Comparison of ENCODE assay signal across 26 mouse cellular contexts in genomic region chr9:94094800-94095199, GRCm38 (mm10).
DNase-seq lines count a peak whose midpoint lies in the region; ATAC-seq lines count a peak whose summit lies in the region.
"Had no signal": no experiment of that assay in that cellular context is flagged by ENCODE, and none has a peak within 500 bp of the region (broad histone marks: within the 10 kb centered on the region; RNA-seq: fewer than 3 reads in every experiment).

No protein-coding gene starts in this region.

- no peak for ATAC-seq in hindbrain, embryonic 12.5 days (ENCODE audit: low FRiP score)
- peak; percentile 75; the same call in 1 of the 2 replicates for ATAC-seq in midbrain, embryonic 12.5 days (ENCODE audit: low FRiP score, low read depth)
- ATAC-seq: activated CD4-positive, CD25-positive, alpha-beta regulatory T cell, adult 4 months; forebrain, embryonic 13.5 days; forebrain, embryonic 16.5 days; hindbrain, postnatal 0 days; inflammation-experienced regulatory T-cells, adult 6 months; intestine, embryonic 16.5 days had no signal

- peaks cover 24% of the 10 kb centered on the region for H3K4me1 ChIP-seq in hindbrain, embryonic 10.5 days (replicated peaks)
- H3K4me1 ChIP-seq in hindbrain, embryonic 12.5 days, result 0 out of 2 replicates have a peak, but pooled peaks cover 2% of the 10 kb centered on the region
- H3K4me1 ChIP-seq in midbrain, embryonic 12.5 days, result peaks cover 6% of the 10 kb centered on the region; the same call in 1 of the 2 replicates
- H3K4me1 ChIP-seq in midbrain, embryonic 10.5 days, result peaks cover 20% of the 10 kb centered on the region
- H3K4me1 ChIP-seq: heart, embryonic 12.5 days; heart, embryonic 15.5 days; hindbrain, embryonic 13.5 days had no signal

- H3K27ac ChIP-seq in hindbrain, embryonic 10.5 days, result 0 out of 2 replicates have a peak overlapping the region, but pooled peaks have one; percentile 13
- no peak overlapping the region for H3K27ac ChIP-seq in hindbrain, embryonic 12.5 days
- no peak overlapping the region for H3K27ac ChIP-seq in midbrain, embryonic 12.5 days (replicated peaks)
- no peak overlapping the region; the same call in 1 of the 2 replicates for H3K27ac ChIP-seq in midbrain, embryonic 10.5 days (replicated peaks)
- H3K27ac ChIP-seq: forebrain, embryonic 10.5 days; forebrain, embryonic 13.5 days; heart, embryonic 15.5 days; hindbrain, embryonic 13.5 days; hindbrain, postnatal 0 days had no signal

- DNase-seq in embryo, embryonic 10 days (ENCODE audit: low spot score), result peak; percentile 14
- DNase-seq in embryo, embryonic 9.5 days (ENCODE audit: extremely low spot score), result no peak
- DNase-seq in hindbrain, embryonic 10.5 days (ENCODE audit: low spot score), result no peak
- no peak for DNase-seq in midbrain, embryonic 10.5 days (ENCODE audit: low spot score)
- DNase-seq in cerebellum, postnatal 36 days, result no peak
- DNase-seq: adrenal gland, adult 8-10 months; adrenal gland, postnatal 25 days; cerebellum, adult 11-12 months; cerebellum, adult 8-10 months; cerebellum, postnatal 10 days; gastrocnemius, postnatal 10 days; gastrocnemius, postnatal 36 days; heart, postnatal 10 days; heart, postnatal 36 days had no signal

- no peak overlapping the region for H3K4me2 ChIP-seq in hindbrain, embryonic 12.5 days (replicated peaks)
- no peak overlapping the region for H3K4me2 ChIP-seq in midbrain, embryonic 12.5 days (replicated peaks)
- H3K4me2 ChIP-seq: forebrain, embryonic 13.5 days; heart, embryonic 12.5 days; heart, embryonic 15.5 days; hindbrain, embryonic 13.5 days had no signal

- no peaks in the 10 kb centered on the region for H3K36me3 ChIP-seq in hindbrain, embryonic 10.5 days
- no peaks in the 10 kb centered on the region for H3K36me3 ChIP-seq in hindbrain, embryonic 12.5 days
- H3K36me3 ChIP-seq in midbrain, embryonic 12.5 days, result no peaks in the 10 kb centered on the region
- H3K36me3 ChIP-seq in midbrain, embryonic 10.5 days, result no peaks in the 10 kb centered on the region
- H3K36me3 ChIP-seq: forebrain, embryonic 10.5 days; heart, embryonic 12.5 days; heart, embryonic 15.5 days; hindbrain, embryonic 13.5 days had no signal

- WGBS in hindbrain, embryonic 10.5 days, result 31% methylated on average over 2 of the region's 2 CpGs
- 29% methylated on average over 2 of the region's 2 CpGs for WGBS in hindbrain, embryonic 12.5 days
- 25% methylated on average over 2 of the region's 2 CpGs for WGBS in midbrain, embryonic 12.5 days
- 40% methylated on average over 2 of the region's 2 CpGs for WGBS in midbrain, embryonic 10.5 days

- no peaks in the 10 kb centered on the region for H3K27me3 ChIP-seq in hindbrain, embryonic 10.5 days (ENCODE audit: insufficient read depth, poor library complexity, severe bottlenecking)
- H3K27me3 ChIP-seq in hindbrain, embryonic 12.5 days, result no peaks in the 10 kb centered on the region
- H3K27me3 ChIP-seq in midbrain, embryonic 12.5 days, result no peaks in the 10 kb centered on the region
- H3K27me3 ChIP-seq in midbrain, embryonic 10.5 days (ENCODE audit: low read depth, poor library complexity, severe bottlenecking), result no peaks in the 10 kb centered on the region
- H3K27me3 ChIP-seq: forebrain, embryonic 13.5 days; heart, embryonic 12.5 days; heart, embryonic 15.5 days; hindbrain, embryonic 13.5 days had no signal

- H3K9ac ChIP-seq in hindbrain, embryonic 12.5 days, result no peak overlapping the region
- H3K9ac ChIP-seq in midbrain, embryonic 12.5 days (replicated peaks), result no peak overlapping the region
- H3K9ac ChIP-seq: forebrain, embryonic 13.5 days; heart, embryonic 12.5 days; heart, embryonic 15.5 days; hindbrain, embryonic 13.5 days had no signal

- no peak overlapping the region for H3K4me3 ChIP-seq in hindbrain, embryonic 10.5 days
- no peak overlapping the region for H3K4me3 ChIP-seq in hindbrain, embryonic 12.5 days
- H3K4me3 ChIP-seq in midbrain, embryonic 12.5 days, result no peak overlapping the region
- H3K4me3 ChIP-seq in midbrain, embryonic 10.5 days, result no peak overlapping the region
- H3K4me3 ChIP-seq: forebrain, embryonic 10.5 days; forebrain, embryonic 13.5 days; heart, embryonic 12.5 days; heart, embryonic 15.5 days; hindbrain, embryonic 13.5 days had no signal

- H3K9me3 ChIP-seq in hindbrain, embryonic 10.5 days, result no peaks in the 10 kb centered on the region
- H3K9me3 ChIP-seq in hindbrain, embryonic 12.5 days (replicated peaks), result no peaks in the 10 kb centered on the region
- H3K9me3 ChIP-seq in midbrain, embryonic 12.5 days, result no peaks in the 10 kb centered on the region
- no peaks in the 10 kb centered on the region for H3K9me3 ChIP-seq in midbrain, embryonic 10.5 days (replicated peaks)
- H3K9me3 ChIP-seq: forebrain, embryonic 10.5 days; forebrain, embryonic 13.5 days; heart, embryonic 12.5 days; heart, embryonic 15.5 days; hindbrain, embryonic 13.5 days had no signal
